Mouse (Mus musculus) left cerebral cortex, adult 2 months (tissue): ENCODE measurements around the gene Pdzd4. TPM values are rescaled to one million over a fixed set of nuclear protein-coding genes. Genes with fewer than 3 reads are reported as not detected.

ENCODE experiments used
- DNase-seq, 2 experiments: peaks; one replicate each; pipeline ENCODE4 v3.0.0; 2021 to 2022; ENCODE audit warnings: low spot score in 2 of 2, mixed read lengths in 1 of 2; ENCODE audit errors: extremely low spot score in 1 of 2
- H3K27ac ChIP-seq: fragments of 200-600 bp; 2 replicates; pipeline ENCODE4 v1.8.1; 2022
- H3K4me3 ChIP-seq: fragments of 200-600 bp; 2 replicates; pipeline ENCODE4 v1.8.1; 2022
- CTCF ChIP-seq: fragments of 200-600 bp; IDR thresholded peaks from 2 replicates; pipeline ENCODE4 v1.8.1; 2022; ENCODE audit warnings: antibody characterized with exemption, mild to moderate bottlenecking, moderate library complexity
- intact Hi-C: fragments of 180-260 bp; cut with DNase I; formaldehyde crosslinking; loops from one replicate; pipeline ENCODE4 v1.15.1; 2025
- total RNA-seq, 2 experiments: library from RNA; stranded (reverse); gene quantifications; 2 replicates each; pipeline ENCODE4 v1.2.3; 2021

The Pdzd4 gene
- total RNA-seq, 2 experiments from 2014 or later, result 110 to 119 TPM

DNA sequence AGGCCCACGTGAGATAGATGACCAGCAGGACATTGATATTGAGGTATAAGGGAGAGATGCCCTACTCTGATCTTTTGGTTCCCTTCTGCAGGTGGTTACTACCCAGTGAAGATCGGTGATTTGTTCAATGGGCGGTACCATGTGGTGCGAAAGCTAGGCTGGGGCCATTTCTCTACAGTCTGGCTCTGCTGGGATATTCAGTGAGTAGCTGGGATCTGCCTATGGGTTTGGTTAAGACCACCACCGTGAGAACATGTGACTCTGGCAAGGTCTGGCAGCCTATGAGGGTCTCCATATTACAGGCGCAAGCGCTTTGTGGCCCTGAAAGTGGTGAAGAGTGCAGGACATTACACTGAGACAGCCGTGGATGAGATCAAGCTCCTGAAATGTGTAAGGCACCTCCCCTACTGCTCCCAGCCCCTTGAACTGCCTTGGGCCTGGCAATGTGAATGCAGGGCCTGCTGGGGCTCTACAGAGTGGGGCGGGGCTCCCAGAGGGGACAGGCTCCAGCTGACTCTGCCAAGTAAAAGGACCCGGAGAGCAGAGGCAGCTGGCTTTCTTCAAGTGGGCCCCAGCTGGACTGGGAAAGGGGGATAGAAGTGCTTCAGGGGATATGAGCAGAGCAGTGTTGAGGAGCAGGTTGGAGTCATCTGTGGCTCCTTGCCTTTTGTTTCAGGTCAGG, 49.8 kb downstream of the Pdzd4 start:
- H3K27ac ChIP-seq, result peak overlapping the region; percentile 82
- intact Hi-C loops, result no loop called here
- DNase-seq, result no peak
- TF ChIP-seq CTCF, result no peak
- no peak overlapping the region for H3K4me3 ChIP-seq

DNA sequence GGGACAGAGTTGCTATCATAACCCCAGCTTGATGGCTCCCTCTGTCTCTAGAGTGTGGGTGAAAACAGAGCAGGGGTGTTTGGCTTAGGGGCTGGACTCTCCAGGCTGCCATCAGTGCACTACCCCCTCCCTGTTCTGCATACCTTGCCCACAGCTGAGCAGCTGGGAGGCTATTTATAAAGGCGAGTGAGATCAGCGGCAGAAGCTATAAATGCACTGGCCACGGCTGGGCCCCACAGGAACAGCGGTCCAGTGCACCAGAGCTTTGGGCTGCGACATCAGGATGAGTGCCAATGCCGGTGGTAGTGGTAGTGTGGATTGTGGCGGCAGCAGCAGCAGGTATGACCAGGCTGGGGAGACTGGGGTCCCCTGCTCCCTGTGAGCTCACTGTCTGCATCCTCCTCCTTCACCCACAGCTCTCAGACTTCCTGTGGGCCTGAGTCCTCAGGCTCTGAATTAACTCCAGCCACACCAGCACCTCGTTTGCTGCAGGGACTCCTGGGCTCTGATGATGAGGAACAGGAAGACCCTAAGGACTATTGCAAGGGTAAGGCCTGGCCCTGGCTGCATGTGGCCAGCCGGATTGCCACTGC, 50.5 kb downstream of the Pdzd4 start, which contains the start of gene Srpk3:
Srpk3 (plus strand) TSS at position 238 of the 593 bp plus-strand sequence.
- no peak for TF ChIP-seq CTCF
- peak within 1 kb of the TSS; percentile 82 for H3K27ac ChIP-seq
- no peak within 1 kb of the TSS for H3K4me3 ChIP-seq
- intact Hi-C loops, result no loop called here
- peak in 1 of 2 experiments; percentile 35 for DNase-seq

DNA sequence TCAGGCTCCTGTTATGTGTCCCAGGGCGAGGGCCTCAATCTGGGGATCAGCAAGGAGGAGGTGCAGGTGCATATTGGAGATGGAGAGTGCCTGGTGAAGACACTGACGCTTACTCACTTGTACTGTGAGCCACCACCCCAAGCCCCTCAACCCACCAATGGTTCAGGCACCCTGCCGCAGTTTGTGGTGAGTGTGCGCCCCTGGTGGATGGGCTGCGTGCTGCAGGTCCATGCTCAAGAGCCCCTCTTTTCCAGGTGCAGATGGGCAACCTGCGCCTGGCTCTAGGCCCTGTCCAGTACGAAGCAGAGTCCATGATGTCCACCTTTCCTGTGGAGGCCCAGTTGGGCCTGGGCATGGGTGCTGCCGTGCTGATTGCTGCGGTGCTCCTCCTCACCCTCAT, 57.5 kb downstream of the Pdzd4 start:
- no peak for DNase-seq
- peak; percentile 54 for TF ChIP-seq CTCF
- intact Hi-C loops, result no loop called here

DNA sequence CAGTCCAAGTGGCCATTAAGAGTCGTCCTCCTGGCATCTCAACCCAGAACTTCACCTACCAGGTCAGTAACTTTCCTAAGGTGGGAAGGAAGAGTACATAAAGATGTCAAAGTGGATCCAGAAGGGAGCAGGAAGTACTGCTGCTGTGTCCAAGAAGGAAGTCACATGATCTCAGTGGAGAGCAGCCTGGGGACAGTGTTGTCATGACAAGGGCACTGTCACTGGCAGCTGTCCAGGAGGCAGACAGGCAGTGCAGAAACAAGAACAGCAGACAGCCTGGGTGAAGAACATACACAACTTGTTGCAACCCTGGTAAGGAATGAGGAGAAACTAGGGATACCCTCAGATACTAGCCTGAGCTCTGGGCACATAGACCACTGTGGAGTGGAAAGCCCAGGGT, 59.5 kb downstream of the Pdzd4 start:
- no peak for TF ChIP-seq CTCF
- DNase-seq, result no peak
- intact Hi-C loops, result no loop called here
- no peak overlapping the region for H3K4me3 ChIP-seq
- H3K27ac ChIP-seq, result no peak overlapping the region

More for the DNA sequence above, 57.5 kb downstream of the Pdzd4 start:
- no peak overlapping the region for H3K4me3 ChIP-seq
- no peak overlapping the region for H3K27ac ChIP-seq

DNA sequence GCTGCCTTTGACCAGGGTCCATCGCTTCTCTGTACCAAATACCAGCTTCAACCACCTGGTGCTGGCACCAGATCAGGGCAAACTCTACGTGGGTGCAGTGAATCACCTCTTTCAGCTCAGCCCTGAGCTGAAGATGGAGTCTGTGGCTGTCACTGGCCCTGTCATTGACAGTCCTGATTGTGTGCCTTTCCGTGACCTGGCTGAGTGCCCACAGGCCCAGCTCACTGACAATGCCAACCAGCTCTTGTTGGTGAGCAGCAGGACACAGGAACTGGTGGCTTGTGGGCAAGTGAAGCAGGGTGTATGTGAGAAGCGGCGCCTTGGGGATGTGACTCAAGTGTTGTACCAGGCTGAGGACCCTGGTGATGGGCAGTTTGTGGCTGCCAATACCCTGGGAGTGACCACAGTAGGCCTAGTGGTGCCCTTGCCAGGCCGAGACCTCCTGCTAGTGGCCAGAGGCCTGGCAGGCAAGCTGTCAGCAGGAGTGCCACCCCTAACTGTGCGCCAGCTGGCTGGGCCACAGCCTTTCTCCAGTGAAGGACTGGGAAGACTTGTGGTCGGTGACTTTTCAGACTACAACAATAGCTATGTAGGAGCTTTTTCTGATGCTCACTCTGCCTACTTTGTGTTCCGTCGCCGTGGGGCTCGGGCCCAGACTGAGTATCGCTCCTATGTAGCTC, 66.0 kb downstream of the Pdzd4 start:
- H3K27ac ChIP-seq, result no peak overlapping the region
- no peak for TF ChIP-seq CTCF
- no peak overlapping the region for H3K4me3 ChIP-seq
- intact Hi-C loops, result no loop called here
- DNase-seq, result no peak

DNA sequence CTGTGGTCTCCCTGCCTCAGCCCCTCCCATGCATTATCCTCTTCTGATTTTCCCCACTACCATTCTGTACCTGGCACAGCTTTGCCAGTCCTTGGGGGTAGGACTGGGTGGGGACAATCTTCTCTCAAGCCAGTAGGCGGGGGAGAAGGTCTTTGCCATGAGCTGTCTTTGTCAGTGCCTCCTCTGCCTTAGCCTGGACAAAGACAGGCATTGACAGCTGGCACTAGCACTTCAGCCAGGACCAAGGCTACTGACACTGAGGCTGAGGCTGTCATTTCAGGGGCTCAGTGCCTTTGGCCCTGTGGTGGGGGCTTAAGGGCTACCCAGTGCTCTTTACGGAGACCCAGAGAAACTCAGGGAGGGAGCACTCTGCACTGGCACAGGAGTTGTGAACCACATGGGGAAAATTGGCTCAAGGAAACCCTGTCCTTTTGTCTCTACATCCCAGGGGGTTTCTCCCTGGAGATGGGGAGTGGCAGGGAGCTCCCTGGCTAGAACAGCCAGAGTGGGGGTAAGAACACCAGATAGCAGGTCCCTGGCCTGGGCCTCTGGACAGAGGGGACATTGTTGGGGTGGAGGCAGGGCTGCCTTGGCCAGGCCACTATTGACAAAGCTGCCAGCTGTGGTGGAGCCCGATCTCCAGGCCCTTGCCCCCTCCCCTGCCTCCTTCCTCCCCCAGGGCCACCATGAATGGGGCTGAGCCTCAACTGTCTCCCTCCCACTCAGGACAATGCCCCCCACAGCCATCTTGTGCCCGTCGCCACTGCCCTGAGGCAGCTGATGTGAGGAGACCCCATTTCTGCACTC, 68.2 kb downstream of the Pdzd4 start, which contains the start of gene Plxnb3:
Plxnb3 (plus strand) TSS at position 757 of the 807 bp plus-strand sequence.
- intact Hi-C loops, result no loop called here
- DNase-seq, result no peak
- no peak within 1 kb of the TSS for H3K4me3 ChIP-seq
- H3K27ac ChIP-seq, result peak within 1 kb of the TSS; percentile 36; the same call in 1 of the 2 replicates
- no peak for TF ChIP-seq CTCF

DNA sequence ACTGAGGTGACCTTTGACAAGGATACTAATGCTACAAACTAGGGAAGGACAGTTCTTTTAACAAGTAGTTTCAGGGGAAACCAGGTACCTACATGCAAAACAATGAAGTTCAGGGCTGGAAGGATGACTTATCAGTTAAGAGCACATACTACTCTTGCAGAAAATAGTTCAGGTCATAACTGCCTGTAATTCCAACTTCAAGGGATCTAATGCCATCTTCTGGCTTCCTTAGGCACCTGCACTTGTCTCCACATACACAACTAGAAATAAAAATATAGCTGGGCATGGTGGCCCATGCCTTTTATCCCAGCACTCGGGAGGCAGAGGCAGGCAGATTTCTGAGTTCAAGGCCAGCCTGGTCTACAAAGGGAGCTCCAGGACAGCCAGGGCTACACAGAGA, 75.8 kb downstream of the Pdzd4 start:
- TF ChIP-seq CTCF, result no peak; the same call in 1 of the 2 replicates
- H3K4me3 ChIP-seq, result no peak overlapping the region
- no peak for DNase-seq
- H3K27ac ChIP-seq, result no peak overlapping the region
- intact Hi-C loops, result no loop called here

DNA sequence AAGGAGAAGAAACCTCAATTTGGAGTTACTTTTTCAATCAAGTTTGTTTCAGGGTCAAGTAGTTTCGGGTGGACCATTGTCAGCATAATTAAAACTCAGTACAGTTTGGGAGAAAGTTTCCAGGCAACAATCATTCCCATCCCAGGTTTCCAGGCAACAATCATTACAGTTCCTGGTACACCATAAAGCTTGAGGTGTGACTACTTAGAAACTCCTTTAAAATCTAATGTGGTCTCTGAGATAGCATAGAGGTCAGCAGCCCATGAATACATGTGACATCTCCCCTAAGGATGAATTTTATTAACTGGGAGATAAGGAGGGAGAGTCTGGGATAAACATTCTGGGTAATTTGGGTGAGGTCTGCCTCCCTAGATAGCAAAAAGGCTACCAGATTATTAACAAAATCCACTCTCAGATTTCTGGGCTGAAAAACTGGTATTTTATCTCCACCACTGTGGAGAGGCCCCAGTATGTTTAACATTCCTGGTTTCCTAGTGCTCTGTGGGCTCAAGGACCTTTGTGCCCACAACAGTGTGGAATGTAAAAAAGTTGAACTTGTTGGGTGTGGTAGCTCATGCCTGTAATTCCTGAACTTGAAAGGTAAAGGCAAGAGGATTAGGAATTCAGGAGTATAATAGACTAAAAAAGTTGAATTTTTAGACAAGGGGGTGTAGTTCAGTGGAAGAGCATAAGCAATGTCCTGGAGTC, 79.8 kb downstream of the Pdzd4 start:
- DNase-seq, result no peak
- no peak overlapping the region for H3K27ac ChIP-seq
- TF ChIP-seq CTCF, result no peak
- intact Hi-C loops, result no loop called here
- no peak overlapping the region for H3K4me3 ChIP-seq

Other genes starting within 250 kb of the Pdzd4 start
- gene Dusp9, start 185.6 kb downstream of the Pdzd4 start, total RNA-seq, result under 1 TPM; 0.68 to 0.70 TPM
- gene Pnck, start 164.9 kb downstream of the Pdzd4 start, total RNA-seq, result 10 to 100 TPM; 93.4 to 98.8 TPM
- 100 to 1,000 TPM in 1 of 2 experiments, 10 to 100 TPM in 1; 98.4 to 119 TPM for gene Slc6a8, start 151.8 kb downstream of the Pdzd4 start, total RNA-seq
- gene Bcap31, start 108.8 kb downstream of the Pdzd4 start, total RNA-seq, result 10 to 100 TPM; 74.8 to 90.1 TPM
- gene Abcd1, start 108.4 kb downstream of the Pdzd4 start, total RNA-seq, result 10 to 100 TPM; 11.3 to 12.3 TPM
- gene Plxnb3, start 67.9 kb downstream of the Pdzd4 start, total RNA-seq, result 1 to 10 TPM; 7.2 to 8.5 TPM
- gene Srpk3, start 50.6 kb downstream of the Pdzd4 start, total RNA-seq, result 1 to 10 TPM; 8.0 to 8.1 TPM
- 100 to 1,000 TPM; 194 to 201 TPM for gene Idh3g, start 38.1 kb downstream of the Pdzd4 start, total RNA-seq
- 10 to 100 TPM; 91.1 to 91.2 TPM for gene Ssr4, start 37.9 kb downstream of the Pdzd4 start, total RNA-seq
- not detected for gene Avpr2, start 67.1 kb upstream of the Pdzd4 start, total RNA-seq
- gene L1cam, start 71.1 kb upstream of the Pdzd4 start, total RNA-seq, result 100 to 1,000 TPM; 150 to 161 TPM
- gene Arhgap4, start 96.9 kb upstream of the Pdzd4 start, total RNA-seq, result 1 to 10 TPM; 4.1 to 6.1 TPM
- gene Naa10, start 97.0 kb upstream of the Pdzd4 start, total RNA-seq, result 10 to 100 TPM; 56.8 to 61.2 TPM
- gene Renbp, start 105.9 kb upstream of the Pdzd4 start, total RNA-seq, result 1 to 10 TPM; 5.2 to 6.0 TPM
- 10 to 100 TPM; 74.7 to 75.1 TPM for gene Hcfc1, start 141.4 kb upstream of the Pdzd4 start, total RNA-seq
- 10 to 100 TPM; 47.9 to 54.2 TPM for gene Irak1, start 198.9 kb upstream of the Pdzd4 start, total RNA-seq